Mouse (Mus musculus) neural tube, embryonic 13.5 days (tissue): Measurements from ENCODE around the gene Ankrd13b. TPM values are rescaled to one million over a fixed set of nuclear protein-coding genes. Genes with fewer than 3 reads are reported as not detected.
"Not testable (repeated sequence)": the region's sequence is repeated elsewhere in the genome, so short reads cannot be mapped to it uniquely, and the experiment has no call there.

Source experiments
- ATAC-seq: fragments of 200-750 bp; cut with Nextera tagmentation; 2 replicates; pipeline ENCODE4 v1.8.0; 2017; ENCODE audit warnings: low read depth, mild to moderate bottlenecking, moderate TSS enrichment, moderate library complexity
- H3K27ac ChIP-seq: fragments of 300-500 bp; sonication (generic); replicated peaks from 2 replicates; pipeline ENCODE4 v1.5.1; 2015; ENCODE audit warnings: moderate library complexity, mild to moderate bottlenecking, inconsistent platforms
- H3K27me3 ChIP-seq: fragments of 300-500 bp; sonication (generic); 2 replicates; pipeline ENCODE4 v1.6.1; 2015; ENCODE audit warnings: mild to moderate bottlenecking, inconsistent platforms
- H3K36me3 ChIP-seq: fragments of 300-500 bp; sonication (generic); 2 replicates; pipeline ENCODE4 v1.6.1; 2015; ENCODE audit warnings: mild to moderate bottlenecking, inconsistent platforms
- H3K4me1 ChIP-seq: fragments of 300-500 bp; sonication (generic); replicated peaks from 2 replicates; pipeline ENCODE4 v1.6.1; 2015; ENCODE audit warnings: inconsistent platforms
- H3K4me2 ChIP-seq: fragments of 300-500 bp; sonication (generic); 2 replicates; pipeline ENCODE4 v1.6.1; 2015; ENCODE audit warnings: inconsistent platforms, mild to moderate bottlenecking, moderate library complexity
- H3K4me3 ChIP-seq: fragments of 300-500 bp; sonication (generic); 2 replicates; pipeline ENCODE4 v1.5.1; 2015; ENCODE audit warnings: mild to moderate bottlenecking, inconsistent platforms
- H3K9ac ChIP-seq: fragments of 300-500 bp; sonication (generic); 2 replicates; pipeline ENCODE4 v1.6.1; 2015; ENCODE audit warnings: moderate library complexity, mild to moderate bottlenecking, inconsistent platforms
- H3K9me3 ChIP-seq: fragments of 300-500 bp; sonication (generic); 2 replicates; pipeline ENCODE4 v1.6.1; 2016; ENCODE audit warnings: inconsistent platforms
- WGBS: fragments of 180-500 bp; shearing (Covaris S2); methylation state at CpG from one replicate; pipeline ENCODE4 v1.1.7; 2015; 5-methylcytosine and 5-hydroxymethylcytosine counted together
- polyA plus RNA-seq: library from polyadenylated mRNA; unstranded; fragments of >200 nt; fragmentation: Nextera tagmentation; extraction: Ambion mirVana; gene quantifications from 2 replicates; pipeline ENCODE4 v1.2.1, GENCODE M21; 2015

Ankrd13b gene
- 33.7 and 37.9 TPM in 2 replicates for polyA plus RNA-seq

GRCm38 (mm10) chr11:77489591-77490235 lies at the start of gene Ankrd13b:
Ankrd13b (minus strand) TSS chr11:77489678.
- Histone ChIP-seq H3K36me3 (no peaks in the 10 kb centered on the region), H3K9me3 (no peaks in the 10 kb centered on the region), H3K4me2 (peak within 1 kb of the TSS; percentile 84), H3K4me1 (peaks cover 79% of the 10 kb centered on the region), H3K4me3 (peak within 1 kb of the TSS; percentile 89), H3K27ac (peak within 1 kb of the TSS; percentile 95), H3K9ac (peak within 1 kb of the TSS; percentile 98), H3K27me3 (no peaks in the 10 kb centered on the region)
- WGBS: under 1% methylated on average over 72 of the region's 87 CpGs
- ATAC-seq: peak; percentile 63

GRCm38 (mm10) chr11:77532202-77532846 lies 42.8 kb upstream of the Ankrd13b start:
- Histone ChIP-seq H3K4me3 (no peak overlapping the region), H3K4me2 (no peak overlapping the region), H3K9me3 (no peaks in the 10 kb centered on the region), H3K27me3 (no peaks in the 10 kb centered on the region), H3K36me3 (peaks cover 32% of the 10 kb centered on the region), H3K27ac (no peak overlapping the region), H3K9ac (no peak overlapping the region), H3K4me1 (no peaks in the 10 kb centered on the region)
- no peak for ATAC-seq
- 90% methylated on average over 4 of the region's 4 CpGs for WGBS

- no peak overlapping the region for H3K4me3 ChIP-seq
- H3K27ac ChIP-seq: no peak overlapping the region
- H3K9me3 ChIP-seq: no peaks in the 10 kb centered on the region
- H3K9ac ChIP-seq: no peak overlapping the region
- no peak for ATAC-seq
- no peak overlapping the region for H3K4me2 ChIP-seq
- 96% methylated on average over 2 of the region's 2 CpGs for WGBS
- H3K27me3 ChIP-seq: no peaks in the 10 kb centered on the region
- H3K36me3 ChIP-seq: peaks cover 19% of the 10 kb centered on the region
- no peaks in the 10 kb centered on the region for H3K4me1 ChIP-seq
Measured at GRCm38 (mm10) chr11:77530862-77531261, 41.4 kb upstream of the Ankrd13b start.

- H3K4me3 ChIP-seq: no peak overlapping the region
- H3K9me3 ChIP-seq: no peaks in the 10 kb centered on the region
- WGBS: 89% methylated on average over 3 of the region's 3 CpGs
- ATAC-seq: no peak
- H3K36me3 ChIP-seq: peaks cover 12% of the 10 kb centered on the region
- no peak overlapping the region for H3K27ac ChIP-seq
- H3K4me1 ChIP-seq: no peaks in the 10 kb centered on the region
- no peak overlapping the region for H3K9ac ChIP-seq
- no peaks in the 10 kb centered on the region for H3K27me3 ChIP-seq
- H3K4me2 ChIP-seq: no peak overlapping the region
Measured at GRCm38 (mm10) chr11:77529644-77530043, 40.2 kb upstream of the Ankrd13b start.

- not testable (repeated sequence) for H3K4me1 ChIP-seq, H3K9ac ChIP-seq, H3K36me3 ChIP-seq, H3K9me3 ChIP-seq, H3K4me3 ChIP-seq, H3K27me3 ChIP-seq, ATAC-seq, H3K27ac ChIP-seq, H3K4me2 ChIP-seq
- WGBS: 90% methylated on average over 3 of the region's 3 CpGs
Measured at GRCm38 (mm10) chr11:77528420-77528819, 38.9 kb upstream of the Ankrd13b start.

- Histone ChIP-seq H3K27me3 (no peaks in the 10 kb centered on the region), H3K4me2 (no peak overlapping the region), H3K27ac (no peak overlapping the region), H3K9me3 (no peaks in the 10 kb centered on the region), H3K9ac (no peak overlapping the region), H3K4me3 (no peak overlapping the region), H3K4me1 (no peaks in the 10 kb centered on the region), H3K36me3 (peaks cover 7% of the 10 kb centered on the region)
- WGBS: 77% methylated on average over 3 of the region's 3 CpGs
- no peak for ATAC-seq
Measured at GRCm38 (mm10) chr11:77525804-77526486, 36.5 kb upstream of the Ankrd13b start.

- Histone ChIP-seq H3K9ac (no peak overlapping the region), H3K27ac (no peak overlapping the region), H3K4me3 (no peak overlapping the region), H3K36me3 (no peaks in the 10 kb centered on the region), H3K4me2 (no peak overlapping the region), H3K27me3 (peaks cover 17% of the 10 kb centered on the region), H3K4me1 (peaks cover 28% of the 10 kb centered on the region), H3K9me3 (no peaks in the 10 kb centered on the region)
- 52% methylated on average over 5 of the region's 5 CpGs for WGBS
- no peak for ATAC-seq
Measured at GRCm38 (mm10) chr11:77520601-77521529, 31.4 kb upstream of the Ankrd13b start.

GRCm38 (mm10) chr11:77519043-77519442 lies 29.6 kb upstream of the Ankrd13b start, which contains the start of gene Gm10392:
Gm10392 (minus strand) TSS chr11:77519198.
- H3K4me2 ChIP-seq: no peak within 1 kb of the TSS
- H3K27ac ChIP-seq: no peak within 1 kb of the TSS
- H3K9me3 ChIP-seq: no peaks in the 10 kb centered on the region
- no peaks in the 10 kb centered on the region for H3K36me3 ChIP-seq
- no peak within 1 kb of the TSS for H3K9ac ChIP-seq
- H3K4me3 ChIP-seq: no peak within 1 kb of the TSS
- peaks cover 46% of the 10 kb centered on the region for H3K4me1 ChIP-seq
- no peak for ATAC-seq
- peaks cover 35% of the 10 kb centered on the region for H3K27me3 ChIP-seq
- 70% methylated on average over 5 of the region's 5 CpGs for WGBS

- Histone ChIP-seq H3K27me3 (peaks cover 42% of the 10 kb centered on the region), H3K9me3 (no peaks in the 10 kb centered on the region), H3K4me1 (peaks cover 53% of the 10 kb centered on the region), H3K27ac (no peak overlapping the region), H3K36me3 (no peaks in the 10 kb centered on the region), H3K9ac (no peak overlapping the region), H3K4me3 (no peak overlapping the region), H3K4me2 (no peak overlapping the region)
- no peak for ATAC-seq
- 80% methylated on average over 26 of the region's 27 CpGs for WGBS
Measured at GRCm38 (mm10) chr11:77518051-77518798, 28.7 kb upstream of the Ankrd13b start.

- WGBS: 41% methylated on average over 5 of the region's 5 CpGs
- Histone ChIP-seq H3K27ac (no peak overlapping the region), H3K9ac (no peak overlapping the region), H3K4me2 (no peak overlapping the region; the same call in 1 of the 2 replicates), H3K4me3 (no peak overlapping the region), H3K27me3 (peaks cover 42% of the 10 kb centered on the region), H3K36me3 (no peaks in the 10 kb centered on the region), H3K9me3 (no peaks in the 10 kb centered on the region), H3K4me1 (peaks cover 62% of the 10 kb centered on the region)
- no peak for ATAC-seq
Measured at GRCm38 (mm10) chr11:77516553-77517425, 27.3 kb upstream of the Ankrd13b start.
